Mouse (Mus musculus): ENCODE data around the gene Ltc4s.

Ltc4s gene

DNA sequence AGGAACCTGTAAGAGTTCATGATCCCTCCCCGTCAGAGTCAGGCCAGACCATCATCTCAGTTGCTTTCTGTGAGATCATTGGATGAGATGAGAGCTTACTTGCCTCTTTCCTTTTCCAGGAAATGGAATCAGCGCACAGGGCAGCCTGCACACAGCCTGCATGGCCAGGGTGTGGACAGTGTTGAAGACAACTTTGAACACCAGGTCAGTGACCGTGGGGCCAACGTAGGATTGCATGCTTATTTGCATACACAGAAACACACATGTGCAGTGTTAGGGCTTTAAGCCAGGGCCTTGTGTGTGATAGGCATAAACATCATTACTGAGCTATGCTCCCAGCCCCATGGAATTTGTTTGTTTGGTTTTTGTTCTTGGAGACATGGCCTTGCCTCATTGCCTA, 40.9 kb downstream of the Ltc4s start:
- no peak for DNase-seq

GRCm38 (mm10) chr11:50194793-50195192, 43.6 kb downstream of the Ltc4s start:
- DNase-seq: no peak

DNA sequence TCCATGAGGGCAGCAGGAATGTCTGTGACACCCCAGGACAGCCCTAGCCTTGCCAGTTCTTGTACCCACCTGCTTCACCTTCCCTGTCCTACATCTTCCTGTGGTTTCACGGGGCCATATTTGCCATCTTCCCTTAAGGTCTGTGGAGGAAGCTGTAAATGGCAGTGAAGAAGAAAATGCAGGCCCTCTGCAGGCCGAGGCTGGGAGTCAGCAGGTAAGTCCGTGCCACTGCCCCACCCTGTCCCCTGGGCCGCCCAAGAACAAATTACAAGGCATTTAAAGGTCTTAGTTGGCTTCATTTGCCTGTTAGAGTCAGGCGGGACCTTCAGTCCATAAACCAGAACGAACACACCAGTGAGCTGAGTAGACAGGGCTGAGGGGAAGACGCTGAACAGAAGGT, 44.3 kb downstream of the Ltc4s start:
- no peak for DNase-seq

- no peak for DNase-seq
These were observed 46.1 kb downstream of the Ltc4s start for GRCm38 (mm10) chr11:50192278-50192677.

- DNase-seq: no peak
These were observed 48.1 kb downstream of the Ltc4s start for GRCm38 (mm10) chr11:50190362-50190761.

DNA sequence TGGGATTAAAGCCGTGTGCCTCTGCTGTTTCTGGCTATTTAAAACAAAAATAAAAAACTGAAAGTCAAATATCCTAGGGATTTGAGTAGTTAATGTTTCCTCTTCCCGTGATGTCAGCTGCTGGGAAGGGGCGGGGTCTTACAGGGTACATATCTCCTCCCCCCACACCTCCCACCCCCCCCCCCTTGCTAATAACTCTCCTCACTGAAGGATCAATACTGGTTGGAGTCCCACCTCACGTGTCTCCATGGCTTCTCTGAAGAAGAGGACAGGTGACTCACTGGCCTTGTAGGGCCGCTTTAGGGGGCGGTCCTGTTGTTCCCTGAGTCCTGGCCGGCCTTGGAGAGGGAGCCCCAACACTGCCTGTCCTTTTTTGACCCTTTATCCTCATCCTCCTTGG, 49.7 kb downstream of the Ltc4s start:
- DNase-seq: no peak
